Comparison of ENCODE assay signal across 11 mouse cellular contexts in genomic region chr5:37860151-37860721, GRCm38 (mm10). TPM values are rescaled to one million over a fixed set of nuclear protein-coding genes. Genes with fewer than 3 reads are reported as not detected.
DNase-seq lines count a peak whose midpoint lies in the region; ATAC-seq lines count a peak whose summit lies in the region.
"Had no signal": no experiment of that assay in that cellular context is flagged by ENCODE, and none has a peak within 500 bp of the region (broad histone marks: within the 10 kb centered on the region; RNA-seq: fewer than 3 reads in every experiment).

No protein-coding gene starts in this region.

- H3K27ac ChIP-seq in limb, embryonic 10.5 days = 0 out of 2 replicates have a peak overlapping the region, but pooled peaks have one; percentile 33
- H3K27ac ChIP-seq: kidney, embryonic 15.5 days had no signal

- no peaks in the 10 kb centered on the region for H3K36me3 ChIP-seq in limb, embryonic 10.5 days
- H3K36me3 ChIP-seq: kidney, embryonic 15.5 days had no signal

- no peak for ATAC-seq in megakaryocyte, adult 5-6 weeks (ENCODE audit: poor library complexity, severe bottlenecking)

- peaks cover 64% of the 10 kb centered on the region for H3K27me3 ChIP-seq in limb, embryonic 10.5 days (ENCODE audit: low read depth, poor library complexity, severe bottlenecking)

- intact Hi-C loops in heart, postnatal 25 days (cut with DNase I) = no loop called here

- no peaks in the 10 kb centered on the region for H3K9me3 ChIP-seq in limb, embryonic 10.5 days (replicated peaks)
- H3K9me3 ChIP-seq: kidney, embryonic 15.5 days had no signal

- WGBS in limb, embryonic 10.5 days = 62% methylated on average over 7 of the region's 7 CpGs

- DNase-seq in adrenal gland, postnatal 10 days = peak; percentile 13
- DNase-seq in adrenal gland, postnatal 25 days = no peak
- DNase-seq in cerebellum, adult 9-10 months = peak; percentile 70
- DNase-seq in layer of hippocampus, adult 18-20 months (ENCODE audit: low spot score in 2 of 2) = peak; percentile 79 to 86
- DNase-seq in limb, embryonic 10.5 days (ENCODE audit: low spot score) = no peak
- DNase-seq in kidney, postnatal 10 days = no peak
- no peak for DNase-seq in heart, postnatal 25 days (ENCODE audit: low spot score)
- DNase-seq: lung, postnatal 36 days; thymus, postnatal 14 days had no signal

- H3K4me1 ChIP-seq in limb, embryonic 10.5 days = peaks cover 70% of the 10 kb centered on the region
- H3K4me1 ChIP-seq: kidney, embryonic 15.5 days had no signal

- H3K4me3 ChIP-seq in limb, embryonic 10.5 days = no peak overlapping the region
- H3K4me3 ChIP-seq: kidney, embryonic 15.5 days had no signal

RNA-seq across cellular contexts. Expression of gene Msx1, which starts 35.9 kb away (rescaled TPM):
- total RNA-seq in adrenal gland, postnatal 10 days (2021) = 1 to 10 TPM; 1.9 to 2.5 TPM
- total RNA-seq in adrenal gland, postnatal 25 days (2021) = 1.1 and 1.3 TPM in 2 replicates
- total RNA-seq in layer of hippocampus, adult 18-20 months (2021) = 1 to 10 TPM; 4.9 to 6.3 TPM
- polyA plus RNA-seq in limb, embryonic 10.5 days (2016; fragmentation: Nextera tagmentation; extraction: Ambion mirVana) = 360 and 372 TPM in 2 replicates
- total RNA-seq in heart, postnatal 25 days (2021) = 1 to 10 TPM; 4.0 to 5.1 TPM
- total RNA-seq in megakaryocyte, adult 5-6 weeks (2015) = not detected in 2 replicates
- not detected in 2 replicates for total RNA-seq in megakaryocyte, adult 5-6 weeks (2017)

Comparison
In these comparisons a context has a peak if more than half of its experiments do, and no peak if none do; other contexts are left out.
1. DNase-seq: peak in adrenal gland, postnatal 10 days (single experiment), cerebellum, adult 9-10 months (single experiment) and layer of hippocampus, adult 18-20 months (2 of 2); none in adrenal gland, postnatal 25 days (single experiment), limb, embryonic 10.5 days (single experiment), kidney, postnatal 10 days (single experiment) and heart, postnatal 25 days (single experiment).